Mouse (Mus musculus): ENCODE data around the gene Gm42715. TPM values are rescaled to one million over a fixed set of nuclear protein-coding genes. Genes with fewer than 3 reads are reported as not detected.
A peak's percentile ranks its signal among the peaks of the same experiment; 100 is the strongest.
"Not testable (repeated sequence)": the region's sequence is repeated elsewhere in the genome, so short reads cannot be mapped to it uniquely, and the experiment has no call there.

The Gm42715 gene
- total RNA-seq, 2 experiments from 2014 or later = 4.7 to 5.2 TPM

DNA sequence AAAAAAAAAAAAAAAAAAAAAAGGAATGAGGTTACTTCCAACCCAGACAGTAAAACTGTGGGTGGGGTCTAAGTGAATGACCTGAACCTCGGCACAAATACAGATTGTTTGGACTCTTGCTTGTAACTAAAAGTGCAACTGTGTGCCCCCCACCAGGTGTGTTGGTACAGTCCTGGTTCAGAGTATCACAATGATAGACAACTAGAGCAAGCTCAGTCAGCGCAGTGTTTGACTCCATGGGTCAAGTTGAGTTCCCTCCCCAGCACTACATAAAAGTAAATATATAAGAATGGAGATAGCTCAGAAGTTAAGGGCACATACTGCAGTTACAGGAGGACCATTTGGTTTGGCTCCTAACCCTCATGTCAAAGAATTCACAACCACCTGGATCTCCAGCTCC is 22.0 kb upstream of the Gm42715 start:
- no peak for DNase-seq

DNA sequence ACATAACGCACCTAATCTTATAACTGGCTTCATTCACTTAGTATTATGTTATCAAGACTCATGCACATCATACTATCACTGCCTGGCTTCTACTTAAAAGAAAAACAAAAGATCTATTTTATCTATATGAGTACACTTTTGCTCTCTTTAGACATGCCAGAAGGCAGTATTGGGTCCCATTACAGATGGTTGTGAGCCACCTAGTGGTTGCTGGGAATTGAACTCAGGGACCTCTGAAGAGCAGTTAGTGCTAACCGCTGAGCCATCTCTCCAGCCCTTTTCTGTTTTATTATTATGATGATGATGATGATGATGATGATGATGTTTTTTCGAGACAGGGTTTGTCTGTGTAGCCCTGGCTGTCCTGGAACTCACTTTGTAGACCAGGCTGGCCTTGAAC is 21.0 kb upstream of the Gm42715 start:
- no peak for DNase-seq

DNA sequence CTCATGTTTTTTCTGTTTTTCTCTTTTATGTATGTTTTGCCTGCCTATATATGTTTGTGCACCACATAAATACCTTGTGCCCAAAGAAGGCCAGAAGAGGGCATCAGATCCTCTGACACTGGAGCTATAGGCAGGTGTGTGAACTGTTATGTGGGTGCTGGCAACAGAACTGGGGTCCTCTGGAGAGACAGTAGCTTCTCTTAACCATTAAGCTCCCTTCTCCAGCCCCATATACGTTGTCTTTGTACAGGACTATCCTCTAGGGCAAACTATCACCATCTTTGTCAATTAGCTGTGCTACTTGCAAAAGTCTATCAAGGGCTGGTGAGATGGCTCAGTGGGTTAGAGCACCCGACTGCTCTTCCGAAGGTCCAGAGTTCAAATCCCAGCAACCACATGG is 11.1 kb upstream of the Gm42715 start:
- no peak for DNase-seq

DNA sequence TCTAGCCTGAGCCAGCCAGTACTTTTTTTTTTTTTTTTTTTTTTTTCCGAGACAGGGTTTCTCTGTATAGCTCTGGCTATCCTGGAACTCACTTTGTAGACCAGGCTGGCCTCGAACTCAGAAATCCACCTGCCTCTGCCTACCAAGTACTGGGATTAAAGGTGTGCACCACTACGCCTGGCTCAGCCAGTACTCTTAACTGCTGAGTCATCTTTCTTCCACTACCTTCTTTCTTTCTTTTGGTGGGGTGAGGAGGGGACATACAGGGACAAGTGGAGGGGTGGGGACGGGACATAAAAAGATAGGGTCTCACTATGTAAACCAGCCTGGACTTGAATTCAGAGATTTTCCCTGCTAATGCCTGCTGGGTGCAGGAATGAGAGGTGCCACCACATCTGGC is 9.6 kb upstream of the Gm42715 start:
- DNase-seq = not testable (repeated sequence)

DNA sequence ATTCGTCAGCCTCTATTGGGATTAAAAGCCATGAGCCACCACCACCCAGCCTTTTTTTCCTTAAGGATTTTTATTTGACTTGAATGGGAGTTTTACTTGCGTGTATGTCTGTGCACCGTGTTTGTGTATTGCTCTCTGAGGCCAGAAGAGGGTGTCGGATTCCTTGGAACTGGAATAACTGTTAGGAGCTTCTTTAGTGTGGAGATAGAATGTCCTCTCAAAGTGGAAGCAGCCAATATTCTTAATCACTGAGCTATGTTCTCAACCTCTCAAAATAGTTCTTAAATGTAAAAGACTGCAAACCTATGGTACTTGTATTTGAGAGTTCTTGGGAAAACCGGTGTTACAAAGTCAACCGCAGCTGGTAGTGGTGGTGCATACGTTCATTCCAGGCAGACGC is 8.1 kb upstream of the Gm42715 start:
- DNase-seq = peak; percentile 12

DNA sequence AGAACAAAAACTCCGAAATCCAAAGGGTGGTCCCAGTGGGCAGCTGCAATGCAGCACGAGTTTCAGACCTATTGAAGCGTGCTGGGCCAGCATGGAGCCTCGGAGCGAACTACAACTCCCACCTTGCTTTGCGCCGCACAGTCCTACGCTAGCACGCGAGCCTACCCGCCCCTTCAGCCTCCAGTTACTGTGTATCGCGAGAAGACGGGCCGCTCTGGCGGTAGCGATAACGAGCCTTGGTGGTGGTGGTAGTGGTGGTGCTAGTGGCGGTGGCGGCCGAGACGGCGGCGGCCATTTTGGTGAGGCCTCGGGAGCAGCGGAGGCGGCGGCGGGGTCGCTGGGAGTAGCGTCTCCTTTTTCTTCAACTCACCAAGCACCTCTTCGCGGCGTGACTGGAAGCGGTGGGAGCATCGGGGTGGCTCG is 7.6 kb upstream of the Gm42715 start, which contains the start of gene Srcap:
Gene Srcap, plus strand, starts transcription at position 176 of the 423 bp plus-strand sequence.
- peak; percentile 96 for DNase-seq

DNA sequence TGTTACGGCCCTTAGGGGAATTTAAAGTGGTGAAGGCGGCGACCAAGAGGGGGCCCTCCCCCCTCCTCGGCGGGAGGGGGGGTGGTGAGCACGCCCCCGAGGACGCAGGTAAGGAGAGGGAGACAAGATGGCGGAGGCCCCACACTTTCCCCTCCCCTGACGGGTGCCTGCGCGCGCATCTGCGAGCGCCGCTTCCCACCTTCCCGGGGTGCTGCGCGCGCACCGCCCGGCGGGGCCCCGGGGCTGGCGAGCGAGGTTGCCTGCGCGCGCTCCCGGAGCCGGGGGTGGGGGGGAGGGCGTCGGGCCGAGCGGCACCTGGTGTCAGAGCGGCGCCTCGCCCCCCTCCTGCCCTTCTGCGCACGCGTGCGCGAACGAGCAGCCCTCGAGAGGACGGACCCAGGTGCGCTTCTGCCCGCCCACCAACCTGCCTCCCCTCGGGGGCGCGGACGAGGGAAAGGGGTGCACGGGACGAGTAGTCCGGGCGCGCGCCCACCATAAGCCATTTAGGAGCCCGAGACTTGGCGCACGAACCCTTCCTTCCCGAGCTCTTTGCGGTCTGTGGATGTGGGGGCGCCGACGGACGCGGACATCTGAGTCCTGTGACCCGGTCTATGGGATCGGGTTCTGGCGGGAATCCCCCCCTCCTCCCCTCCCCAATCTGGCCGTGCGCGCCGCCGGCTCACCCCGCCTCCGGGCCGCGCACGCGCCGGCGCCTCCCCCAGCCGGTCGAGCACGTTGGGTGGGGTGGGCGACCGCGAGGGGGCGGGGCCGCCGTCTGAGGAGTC is 7.0 kb upstream of the Gm42715 start:
- DNase-seq = peak; percentile 93

DNA sequence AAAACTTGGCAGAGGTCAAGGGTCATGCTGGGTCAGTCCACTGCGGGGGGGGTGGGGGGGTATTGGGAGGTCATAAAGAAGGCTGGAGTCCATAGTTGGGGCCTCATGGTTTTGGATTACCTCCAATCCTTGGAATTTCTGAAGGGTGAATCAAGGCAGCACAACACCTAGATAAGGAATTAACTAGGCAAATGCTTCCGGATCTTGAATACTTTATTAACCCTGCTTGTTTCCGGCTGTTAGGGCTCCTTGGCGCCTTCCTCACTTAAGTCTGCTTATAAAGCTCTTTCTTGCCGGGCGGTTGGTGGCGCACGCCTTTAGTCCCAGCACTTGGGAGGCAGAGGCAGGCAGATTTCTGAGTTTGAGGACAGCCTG is 6.4 kb upstream of the Gm42715 start:
- DNase-seq = peak; percentile 9

DNA sequence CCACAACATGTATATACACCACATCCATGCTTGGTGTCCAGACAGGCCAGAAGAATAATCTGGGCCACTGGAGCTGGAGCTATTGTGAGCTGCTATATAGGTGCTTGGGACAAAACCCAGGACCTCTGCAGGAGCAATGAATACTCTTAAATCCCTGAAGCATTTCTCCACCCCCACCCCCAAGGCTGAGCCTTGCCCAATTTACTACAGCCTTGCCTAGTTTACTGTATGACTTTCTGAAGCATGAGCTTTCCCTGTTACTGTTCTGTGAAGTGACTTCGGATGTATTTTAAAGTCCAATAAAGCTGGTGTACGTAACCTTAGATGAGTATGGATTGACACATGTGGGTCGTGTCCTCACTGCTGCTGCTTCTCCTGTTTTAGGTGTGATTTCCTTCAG is 5.6 kb upstream of the Gm42715 start:
- no peak for DNase-seq

DNA sequence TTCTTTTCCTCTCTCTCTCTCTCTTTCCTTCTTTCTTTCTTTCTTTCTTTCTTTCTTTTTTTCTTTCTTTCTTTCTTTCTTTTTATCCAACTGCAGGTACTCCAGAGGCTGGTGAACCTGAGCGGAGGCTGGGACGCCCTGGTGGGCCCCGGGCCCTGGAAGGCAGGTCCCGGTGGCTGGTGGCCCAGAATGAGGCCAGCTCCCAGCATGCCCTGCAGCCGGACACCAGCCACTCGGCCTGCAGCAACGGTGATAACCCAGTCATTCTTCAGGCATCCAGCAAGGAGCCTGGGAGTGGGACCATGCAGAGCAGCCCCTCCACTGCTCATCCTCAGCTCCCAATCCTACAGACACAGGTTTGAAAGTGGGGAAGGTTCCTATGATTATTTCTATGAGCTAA is 3.5 kb upstream of the Gm42715 start:
- DNase-seq = peak; percentile 15

DNA sequence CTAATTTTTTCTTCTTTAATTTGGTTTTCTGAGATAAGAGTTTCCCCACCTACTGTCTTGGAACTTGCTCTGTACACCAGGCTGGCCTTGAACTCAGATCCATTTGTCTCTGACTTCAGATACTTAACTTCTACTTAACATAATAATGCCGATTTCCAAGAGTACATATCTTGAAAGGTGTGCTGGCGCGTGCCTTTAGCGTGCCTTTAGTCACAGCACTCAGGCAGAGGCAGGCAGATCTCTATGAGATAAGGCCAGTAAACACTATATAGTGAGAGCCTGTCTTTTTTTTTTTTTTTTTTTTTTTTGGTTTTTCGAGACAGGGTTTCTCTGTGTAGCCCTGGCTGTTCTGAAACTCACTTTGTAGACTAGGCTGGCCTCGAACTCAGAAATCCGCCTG is 3.0 kb upstream of the Gm42715 start:
- no peak for DNase-seq

DNA sequence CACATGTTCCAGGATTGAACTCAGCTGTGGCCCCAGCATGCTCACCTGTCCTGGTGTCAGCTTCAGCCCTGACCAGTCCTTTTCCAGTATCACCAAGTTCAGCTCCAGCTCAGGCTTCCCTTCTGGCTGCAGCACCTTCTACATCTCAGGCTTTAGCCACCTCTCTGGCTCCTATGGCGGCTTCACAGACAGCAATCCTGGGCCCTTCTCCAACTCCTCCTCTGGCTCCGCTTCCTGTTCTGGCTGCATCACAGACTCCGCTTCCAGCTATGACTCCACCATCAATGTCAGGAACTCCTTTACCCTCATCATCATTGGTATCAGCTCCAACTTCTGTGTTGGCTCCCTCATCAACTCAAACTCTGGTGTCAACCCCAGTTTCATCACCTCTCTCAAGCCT is 22.3 kb downstream of the Gm42715 start:
- peak; percentile 17 for DNase-seq

DNA sequence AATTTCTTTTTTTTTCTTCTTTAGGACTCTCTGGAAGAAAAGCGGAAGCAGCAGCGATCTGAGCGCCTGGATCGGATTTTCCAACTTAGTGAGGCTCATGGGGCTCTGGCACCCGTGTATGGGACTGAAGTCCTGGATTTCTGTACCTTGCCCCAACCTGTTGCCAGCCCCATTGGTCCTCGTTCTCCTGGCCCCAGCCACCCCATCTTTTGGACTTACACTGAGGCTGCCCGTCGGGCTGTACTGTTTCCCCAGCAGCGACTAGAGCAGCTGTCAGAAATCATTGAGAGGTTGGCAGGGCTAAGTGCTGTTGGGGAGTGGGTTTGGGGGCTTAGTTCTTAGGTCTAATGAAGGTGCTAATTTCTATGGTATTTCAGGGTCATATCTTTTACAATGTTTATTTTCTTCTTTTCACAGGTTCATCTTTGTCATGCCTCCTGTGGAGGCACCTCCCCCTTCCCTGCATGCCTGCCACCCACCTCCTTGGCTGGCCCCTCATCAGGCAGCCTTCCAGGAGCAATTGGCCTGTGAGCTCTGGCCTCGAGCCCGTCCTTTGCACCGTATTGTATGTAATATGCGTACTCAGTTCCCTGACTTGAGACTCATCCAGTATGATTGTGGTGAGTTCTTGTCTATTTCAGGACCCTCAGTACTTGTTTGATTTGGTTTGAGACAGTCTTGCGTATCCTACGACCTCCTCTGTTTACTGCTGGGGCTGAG is 29.9 kb downstream of the Gm42715 start:
- DNase-seq = no peak

DNA sequence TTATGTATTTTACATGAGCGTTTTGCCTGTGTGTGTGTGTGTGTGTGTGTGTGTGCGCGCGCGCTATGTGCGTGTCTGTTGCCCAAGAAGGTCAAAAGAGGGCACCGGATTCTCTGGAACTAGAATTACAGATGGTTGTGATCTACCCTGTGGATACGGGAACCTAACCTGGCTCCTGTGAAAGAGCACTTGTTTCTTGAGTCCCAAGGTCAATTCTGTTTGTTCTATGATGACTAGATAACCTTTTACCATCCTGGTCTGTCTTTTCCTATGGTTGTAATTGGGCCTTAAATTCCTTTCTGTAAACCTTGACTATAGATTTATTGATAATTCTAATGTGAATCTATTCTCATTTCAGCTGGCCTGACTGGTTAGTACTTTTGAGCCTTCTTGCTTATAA is 32.2 kb downstream of the Gm42715 start:
- no peak for DNase-seq

DNA sequence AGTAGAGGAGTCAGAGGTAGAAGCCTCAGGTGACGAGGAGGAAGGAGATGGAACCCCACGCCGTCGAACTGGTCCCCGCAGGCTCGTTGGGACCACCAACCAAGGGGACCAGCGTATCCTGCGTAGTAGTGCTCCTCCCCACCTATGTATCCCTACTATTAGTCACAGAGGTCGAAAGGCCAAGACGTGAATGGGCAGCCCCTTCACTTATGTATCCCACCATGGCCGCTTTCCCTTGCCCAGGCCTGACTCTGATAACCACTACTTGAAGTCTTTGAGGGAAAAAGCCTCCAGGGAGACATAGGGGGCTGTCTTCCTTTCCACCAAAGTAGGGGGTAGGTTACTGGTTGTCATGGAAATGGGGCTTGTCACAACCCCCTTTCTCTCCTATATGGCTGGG is 41.2 kb downstream of the Gm42715 start:
- no peak for DNase-seq

DNA sequence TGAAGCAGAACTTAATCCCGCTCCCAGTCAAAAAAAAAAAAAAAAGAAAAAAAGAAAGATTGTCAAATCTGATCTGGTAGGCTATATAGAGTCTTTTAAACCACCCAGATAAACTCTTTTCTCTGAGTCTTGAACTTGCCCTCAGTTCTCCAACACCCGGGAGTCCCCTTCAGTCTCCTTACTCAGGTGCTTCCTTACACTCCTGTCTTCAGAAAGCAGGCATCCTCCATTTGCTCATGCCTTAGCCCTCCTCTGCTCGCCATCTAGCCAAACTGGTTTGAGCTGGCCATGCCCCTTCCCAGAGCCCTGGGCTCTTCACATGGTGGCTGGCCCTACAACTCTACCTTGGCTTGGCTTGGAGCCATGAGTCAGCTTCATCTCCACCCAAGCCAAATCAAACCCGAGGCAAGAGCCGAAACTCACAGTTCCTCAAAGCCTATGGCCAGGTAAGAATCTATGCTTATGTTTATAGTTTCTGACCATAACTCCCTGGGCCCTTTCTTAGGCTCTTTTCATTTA is 42.0 kb downstream of the Gm42715 start, which contains the start of gene Tmem265:
Gene Tmem265, plus strand, starts transcription at position 51 of the 519 bp plus-strand sequence.
- no peak for DNase-seq

DNA sequence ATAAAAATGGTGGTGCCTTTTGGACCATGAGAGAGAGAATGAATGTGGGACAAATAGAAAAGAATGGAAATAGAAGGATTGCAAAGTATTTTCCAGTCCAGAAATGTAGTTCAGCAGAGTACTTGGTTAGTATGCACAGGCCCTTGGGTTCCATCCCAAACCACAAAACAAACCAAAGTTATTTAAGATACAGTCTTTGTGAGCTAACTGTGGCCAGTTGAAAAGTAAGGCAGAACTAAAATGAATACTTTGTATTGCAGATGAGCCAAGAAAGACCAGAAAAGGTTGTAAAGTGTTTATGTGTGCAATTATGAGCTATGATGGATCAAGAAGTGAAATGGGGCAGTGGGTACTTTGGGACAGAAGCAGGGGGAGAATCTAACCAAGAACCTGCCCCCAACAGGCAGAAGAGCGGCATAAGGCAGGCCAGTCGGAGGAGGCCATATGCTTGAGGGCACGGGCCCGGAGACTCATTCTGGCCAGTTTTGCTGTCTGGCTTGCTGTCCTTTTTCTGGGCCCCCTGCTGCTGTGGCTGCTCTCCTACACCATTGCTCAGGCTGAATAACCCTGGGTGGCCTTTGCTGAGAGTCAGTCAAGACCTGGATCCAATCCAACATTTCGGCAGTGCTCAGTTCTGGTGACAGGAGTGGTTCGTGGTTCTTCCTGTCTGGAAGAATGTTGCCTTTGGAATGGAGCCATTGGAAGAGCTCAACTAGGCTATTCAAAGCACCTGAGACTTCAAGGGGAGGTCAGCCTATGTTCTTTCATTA is 45.2 kb downstream of the Gm42715 start:
- DNase-seq = no peak

DNA sequence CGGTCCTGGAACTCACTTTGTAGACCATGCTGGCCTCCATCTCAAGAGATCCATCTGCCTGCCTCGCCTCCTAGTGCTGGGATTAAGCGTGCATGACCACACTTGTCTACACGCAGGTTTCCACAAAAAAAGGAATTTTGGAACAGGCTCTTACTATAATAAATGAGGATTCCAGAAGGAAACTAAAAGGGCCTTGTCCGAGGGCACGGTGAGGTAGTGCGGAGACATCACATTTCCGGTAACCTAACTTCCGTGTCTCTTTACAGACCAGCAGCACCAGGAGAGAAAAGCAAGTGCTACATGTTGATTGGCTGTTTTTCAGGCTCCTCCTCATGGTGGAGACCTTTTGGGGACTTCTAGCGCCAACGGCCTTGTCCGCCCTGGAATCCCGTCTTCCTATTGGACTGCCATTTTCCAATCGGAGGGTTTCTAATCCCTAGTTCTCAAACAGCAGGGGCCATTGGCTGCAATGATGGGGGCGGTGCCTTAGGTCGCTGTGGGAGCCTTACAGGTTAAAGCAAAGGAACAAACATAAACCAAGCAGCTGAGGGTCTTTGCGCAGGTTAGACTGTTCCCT is 53.6 kb downstream of the Gm42715 start, which contains the start of gene Phkg2:
Gene Phkg2, plus strand, starts transcription at position 446 of the 577 bp plus-strand sequence.
- DNase-seq = peak; percentile 95

DNA sequence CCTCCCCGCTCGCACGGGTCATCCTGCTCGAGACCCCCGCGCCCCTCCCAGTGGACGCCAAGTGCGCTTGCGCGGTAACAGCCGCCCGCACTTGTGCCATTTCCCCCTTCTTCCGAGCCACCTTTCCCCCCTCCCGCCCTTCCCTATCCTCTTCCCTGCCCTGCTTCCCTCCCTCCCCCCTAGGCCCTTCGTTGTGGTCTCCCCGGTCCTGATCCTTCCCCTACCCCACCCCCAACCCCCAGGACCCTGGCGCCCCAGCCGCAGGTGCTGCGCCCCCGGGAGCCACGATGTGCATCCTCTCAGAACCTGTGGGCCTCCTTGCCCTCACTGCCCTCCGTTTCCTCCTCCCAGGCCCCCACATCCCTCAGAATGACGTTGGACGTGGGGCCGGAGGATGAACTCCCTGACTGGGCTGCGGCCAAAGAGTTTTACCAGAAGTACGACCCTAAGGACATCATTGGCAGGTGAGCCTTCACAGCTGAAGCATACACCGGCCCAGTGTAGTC is 54.2 kb downstream of the Gm42715 start:
- DNase-seq = no peak

DNA sequence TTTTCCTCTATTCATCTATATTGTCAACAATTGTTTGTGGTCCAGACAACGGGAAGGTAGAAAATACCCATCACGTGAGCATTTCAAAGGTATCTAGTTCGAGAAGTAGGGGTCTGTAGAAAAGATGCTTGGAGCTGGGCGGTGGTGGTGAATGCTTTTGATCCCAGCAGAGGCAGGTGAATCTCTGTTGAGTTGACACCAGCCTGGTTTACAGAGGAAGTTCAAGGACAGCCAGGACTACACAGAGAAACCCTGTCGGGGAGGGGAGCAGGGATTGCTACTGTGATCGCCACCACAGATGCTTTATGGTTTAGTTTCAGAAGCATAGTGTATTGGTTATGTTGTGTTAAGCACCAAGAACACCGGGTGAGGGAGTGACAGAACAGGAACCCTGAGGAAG is 54.7 kb downstream of the Gm42715 start:
- DNase-seq = no peak

DNA sequence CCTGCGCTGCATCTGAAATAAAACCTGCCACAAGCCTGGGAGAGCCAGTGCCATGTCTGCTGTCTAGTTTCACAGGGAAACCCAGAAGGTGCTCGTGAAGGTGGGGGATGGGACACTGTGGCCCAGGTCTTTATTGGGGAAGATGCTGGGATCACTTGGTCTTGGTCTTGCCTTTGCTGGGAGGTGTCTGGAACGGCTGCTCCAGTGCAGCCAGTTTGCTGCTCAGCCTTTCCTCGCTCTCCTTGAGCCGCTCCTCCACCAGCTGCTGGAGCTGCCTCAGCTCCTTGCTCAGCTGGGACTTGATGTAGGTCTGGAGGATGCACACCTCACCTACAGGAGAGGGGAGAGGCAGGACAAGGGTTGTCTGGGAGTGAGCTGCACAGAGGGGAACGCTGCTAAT is 63.9 kb downstream of the Gm42715 start:
- DNase-seq = no peak

DNA sequence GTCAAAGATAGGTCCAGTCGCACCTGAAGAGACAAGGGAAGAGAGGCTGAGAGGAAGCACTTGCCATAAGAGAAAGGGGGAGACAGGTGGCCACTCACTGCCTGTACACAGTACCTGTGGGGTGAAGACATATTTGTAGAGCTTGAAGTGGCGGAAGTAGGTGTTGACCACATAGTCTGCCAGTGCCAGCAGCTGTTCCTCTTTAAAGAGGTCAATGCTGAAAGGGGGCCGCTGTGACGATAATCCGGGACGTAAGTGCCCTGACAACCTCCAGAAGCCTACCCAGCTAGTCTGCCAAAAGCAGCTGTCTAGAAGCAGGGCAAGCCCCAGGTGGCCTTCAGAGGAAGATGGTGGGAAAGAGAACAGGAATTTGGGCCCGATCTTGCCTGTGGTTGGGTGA is 65.6 kb downstream of the Gm42715 start:
- no peak for DNase-seq

All from gastrocnemius, postnatal 25 days (tissue).